Mouse (Mus musculus) kidney, adult 2 months (tissue): ENCODE data around the gene Pias4.

Experiments used
- CTCF ChIP-seq: fragments of 200-500 bp; conservative IDR thresholded peaks from 2 replicates; pipeline ENCODE4 v1.5.1; 2011; ENCODE audit warnings: low read depth, mild to moderate bottlenecking, control low read depth, low read length, moderate library complexity, mixed read lengths; ENCODE audit not compliant: insufficient read depth, insufficient read length
- POLR2A ChIP-seq: fragments of 200-500 bp; IDR thresholded peaks from one replicate; pipeline ENCODE4 v1.6.1; 2011; ENCODE audit warnings: low read depth, low read length, control low read depth

- TF ChIP-seq CTCF: no peak
- no peak for TF ChIP-seq POLR2A
Observed at GRCm38 (mm10) chr10:81143845-81144437, 23.8 kb downstream of the Pias4 start.
